Mouse (Mus musculus): ENCODE results near the gene Dnah11.

Gene Dnah11

DNA sequence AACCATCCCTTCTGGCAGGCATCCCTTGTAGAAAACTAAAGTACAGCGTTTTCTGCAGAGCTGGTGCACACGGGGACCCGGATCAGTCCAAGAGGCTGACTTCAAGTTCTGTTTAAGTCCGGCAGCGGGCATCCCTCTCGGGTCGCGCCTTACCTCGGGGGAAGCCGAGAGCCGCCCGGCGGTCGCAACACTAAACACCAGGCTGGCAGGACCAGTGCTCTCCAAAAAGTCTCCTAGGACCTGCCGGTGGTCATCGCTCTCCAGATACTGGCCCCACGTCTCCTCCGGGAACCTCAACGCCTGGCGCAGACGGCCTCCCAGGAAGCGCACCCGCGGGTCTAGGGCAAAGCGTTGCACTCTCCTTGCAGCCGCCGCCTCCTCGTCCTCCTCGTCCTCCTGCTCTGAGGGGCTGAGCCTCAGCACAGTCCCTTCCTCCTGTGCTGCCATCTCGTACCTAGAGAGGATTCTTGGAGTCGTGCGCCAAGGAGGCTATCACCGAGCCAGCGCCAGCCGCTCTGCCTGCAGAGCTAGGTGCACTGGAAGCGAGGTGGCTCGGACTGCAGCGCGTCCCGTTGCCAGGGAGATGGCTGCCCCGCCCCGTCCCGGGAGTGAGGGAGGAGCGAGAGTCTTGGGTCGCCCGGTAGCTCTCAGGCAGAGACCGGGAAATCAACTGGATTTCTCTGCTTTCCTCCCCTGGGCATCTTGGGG lies at the start of gene Dnah11:
Gene Dnah11 (minus strand): TSS at position 658 of the 708 bp plus-strand sequence.
- DNase-seq = peak; percentile 15 to 32

DNA sequence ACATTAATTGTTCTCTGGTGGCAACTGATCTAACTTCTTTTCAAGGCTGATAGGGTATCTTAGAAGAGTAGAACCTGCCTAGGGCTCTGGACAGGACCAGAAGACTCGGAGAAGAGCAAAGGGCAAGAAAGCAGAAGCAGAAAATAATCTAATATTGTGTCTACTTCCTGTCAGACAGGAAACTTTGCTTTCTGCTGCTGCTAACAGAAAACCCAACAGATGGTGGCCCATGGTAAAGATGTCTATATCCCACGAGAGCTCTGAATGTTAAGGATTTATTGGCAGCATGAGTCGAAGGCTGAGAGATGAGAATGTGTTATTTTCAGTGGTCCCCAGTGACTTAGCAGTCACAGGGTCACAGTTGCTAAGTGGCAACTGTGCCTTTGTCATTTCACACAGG lies 22.3 kb upstream of the Dnah11 start:
- DNase-seq = no peak

DNA sequence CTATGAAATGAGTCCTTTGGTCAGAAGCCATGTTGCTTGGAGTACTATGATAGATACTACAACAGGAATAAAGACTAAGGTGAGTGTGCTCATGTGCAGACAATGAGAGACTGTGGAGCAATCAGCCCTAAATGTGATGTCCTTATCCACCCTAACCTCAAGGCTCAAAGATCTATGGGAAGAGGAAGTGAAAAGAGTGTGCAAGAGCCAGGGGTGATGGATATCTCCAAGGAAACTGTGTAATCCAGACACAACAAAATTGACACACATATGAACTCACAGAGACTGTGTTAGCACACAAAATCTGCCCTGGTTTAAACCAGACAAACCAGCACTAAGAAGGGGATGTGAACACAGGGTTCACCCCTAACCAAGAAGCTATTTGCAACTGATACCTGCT lies 21.2 kb upstream of the Dnah11 start:
- no peak for DNase-seq

DNA sequence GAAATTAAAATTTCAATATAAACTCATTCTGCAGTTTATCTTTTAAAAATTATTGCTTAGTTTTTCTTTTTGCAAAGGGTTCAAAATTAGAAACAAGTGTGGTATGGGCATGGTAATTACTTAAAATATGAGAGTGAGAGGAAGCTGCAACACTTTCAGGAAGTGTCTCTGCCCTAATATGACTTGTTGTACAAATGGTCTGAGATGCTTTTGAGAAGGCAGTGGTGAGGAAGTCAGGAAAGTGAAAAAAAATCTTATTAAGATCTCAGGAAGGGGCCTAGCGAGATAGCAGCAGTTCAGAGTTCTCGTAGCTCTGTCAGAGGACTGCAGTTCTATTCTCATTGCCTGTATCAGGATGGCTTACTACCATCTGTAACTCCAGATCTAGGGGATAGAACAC lies 13.3 kb upstream of the Dnah11 start:
- DNase-seq = no peak

DNA sequence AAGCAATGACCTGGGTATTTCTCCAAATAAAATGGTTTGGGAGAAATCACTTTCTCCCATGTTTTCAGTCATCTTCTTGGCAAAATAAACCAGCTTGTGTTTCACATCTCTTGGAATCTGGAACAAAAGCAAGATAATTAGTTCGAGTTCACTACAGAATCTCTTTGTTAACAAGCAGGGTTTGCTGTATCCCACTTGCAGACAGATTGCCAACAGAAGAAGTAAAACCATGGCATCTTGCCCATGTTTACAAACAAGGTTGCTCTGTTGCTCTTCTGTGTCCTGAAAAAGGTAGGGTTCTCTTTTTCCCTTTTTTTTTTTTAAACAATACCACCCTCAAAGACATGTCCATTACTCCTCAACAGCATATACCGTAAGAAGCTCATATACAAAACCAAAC lies 2.3 kb downstream of the Dnah11 start:
- no peak for DNase-seq

DNA sequence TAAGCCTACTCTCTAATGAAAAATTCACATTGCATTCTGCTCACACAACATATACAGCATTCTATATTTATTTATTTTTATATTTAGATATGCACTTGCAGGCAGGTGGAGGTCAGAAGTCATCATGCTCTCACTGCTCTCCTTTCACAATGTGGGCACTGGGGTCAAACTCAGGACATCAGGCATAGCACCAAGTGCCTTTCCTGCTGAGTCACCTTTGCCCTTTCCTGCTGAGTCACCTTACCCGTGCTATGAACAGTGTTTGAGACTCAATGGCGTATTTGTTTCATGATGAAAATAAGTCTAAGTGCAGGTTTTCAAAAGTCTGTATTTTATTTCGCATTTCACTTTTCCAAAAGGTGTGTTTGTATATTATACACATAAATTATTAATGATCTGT lies 9.3 kb downstream of the Dnah11 start:
- DNase-seq = no peak

DNA sequence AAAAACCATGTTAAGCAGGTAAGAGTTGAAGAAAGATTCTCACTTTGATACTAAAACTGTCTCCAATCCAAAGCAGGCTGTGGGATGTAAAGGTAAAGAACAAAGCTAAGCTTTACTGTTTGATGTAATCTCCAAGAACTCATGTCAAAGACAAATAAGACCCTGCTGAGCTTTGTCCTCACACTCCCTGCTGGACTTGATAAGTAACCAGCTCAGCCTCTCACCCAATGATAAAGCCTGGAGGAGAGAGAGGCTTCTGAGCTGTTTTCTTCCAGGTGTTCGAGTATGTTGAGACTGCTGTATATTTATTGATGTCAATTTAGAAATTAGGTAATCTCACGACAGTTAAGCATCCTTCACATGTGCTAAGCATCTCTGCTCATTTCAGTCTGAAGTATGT lies 11.2 kb downstream of the Dnah11 start:
- DNase-seq = no peak

DNA sequence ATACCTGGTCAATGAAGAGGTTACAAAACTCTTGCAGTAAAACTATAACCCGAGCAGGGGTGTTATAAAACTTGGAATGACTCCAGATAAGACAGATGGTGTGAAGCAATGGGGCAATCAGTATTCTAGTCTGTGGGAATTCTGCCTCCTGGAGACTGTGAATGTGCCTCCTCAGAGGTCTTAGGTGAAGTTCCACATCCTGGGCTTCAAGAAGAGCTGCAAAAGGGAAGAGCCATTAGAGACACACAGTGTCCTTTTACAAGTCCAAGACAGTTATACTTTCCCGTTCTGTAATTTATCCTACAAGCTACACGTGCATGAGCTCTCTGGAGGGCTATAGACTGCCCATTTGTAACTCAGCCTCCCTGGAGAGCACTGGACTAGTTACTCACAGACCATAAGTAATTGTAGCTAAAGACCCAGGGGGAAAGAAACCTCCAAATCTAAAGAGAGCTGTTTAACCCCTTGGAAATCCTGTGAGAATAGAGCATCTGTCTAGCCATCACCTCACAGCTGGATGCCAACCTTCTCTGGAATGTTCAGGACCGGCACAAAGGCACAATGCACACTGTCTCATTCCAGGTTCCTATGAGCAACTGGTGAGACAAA lies 11.9 kb downstream of the Dnah11 start:
- no peak for DNase-seq

DNA sequence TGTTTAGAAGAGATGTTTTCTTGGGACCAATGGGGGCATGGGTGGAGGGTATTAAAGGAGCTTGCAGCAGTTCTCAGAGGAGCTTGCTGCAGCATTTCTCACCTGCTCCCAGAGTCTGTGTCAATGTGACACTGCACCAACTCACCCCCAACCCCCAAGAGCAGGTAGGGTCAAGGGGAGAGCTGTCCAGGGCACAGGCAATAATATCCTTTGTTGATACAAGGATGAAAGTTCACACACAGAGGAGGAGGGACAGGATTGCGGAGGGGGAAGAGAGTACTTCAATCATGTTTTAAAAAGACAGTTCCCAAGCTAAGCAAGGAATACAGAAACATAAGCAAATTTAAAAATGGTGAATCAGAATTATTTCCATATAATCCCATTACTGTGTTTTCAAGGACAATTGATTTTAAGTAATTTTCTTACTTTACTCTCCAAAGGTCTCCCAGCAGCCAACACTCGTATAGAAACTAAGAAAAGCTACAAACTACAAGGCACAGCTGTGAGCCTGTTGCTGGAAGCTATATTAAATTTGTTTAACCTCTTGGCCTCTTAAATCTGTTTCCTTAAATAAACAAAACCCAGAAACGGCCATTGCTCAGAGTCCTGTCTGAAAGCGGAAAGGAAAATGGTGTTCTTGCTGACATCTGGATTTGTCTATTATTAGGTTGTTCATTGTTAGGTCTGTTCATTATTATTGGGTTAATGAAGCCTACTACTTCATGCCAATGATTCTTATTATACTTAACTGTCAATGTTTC lies 12.5 kb downstream of the Dnah11 start:
- no peak for DNase-seq

DNA sequence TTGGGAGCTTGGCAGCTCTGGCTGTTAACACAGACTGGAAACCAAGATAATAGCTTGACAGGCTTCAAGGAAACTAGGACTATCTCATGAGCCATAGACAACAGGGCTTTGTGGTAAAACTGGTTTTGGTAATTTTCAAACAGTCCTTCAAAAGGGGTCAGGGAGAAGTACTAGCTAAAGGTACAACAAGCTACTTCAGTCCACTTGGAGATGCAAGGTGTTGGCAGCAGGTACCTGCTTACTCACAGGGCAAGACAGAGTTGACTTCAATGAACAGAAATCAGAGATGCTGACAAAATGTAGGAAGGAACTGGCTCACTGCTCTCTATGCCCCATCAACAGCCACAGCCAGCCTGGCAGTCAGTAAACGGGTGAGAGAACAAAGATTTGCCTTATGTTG lies 14.1 kb downstream of the Dnah11 start:
- no peak for DNase-seq

DNA sequence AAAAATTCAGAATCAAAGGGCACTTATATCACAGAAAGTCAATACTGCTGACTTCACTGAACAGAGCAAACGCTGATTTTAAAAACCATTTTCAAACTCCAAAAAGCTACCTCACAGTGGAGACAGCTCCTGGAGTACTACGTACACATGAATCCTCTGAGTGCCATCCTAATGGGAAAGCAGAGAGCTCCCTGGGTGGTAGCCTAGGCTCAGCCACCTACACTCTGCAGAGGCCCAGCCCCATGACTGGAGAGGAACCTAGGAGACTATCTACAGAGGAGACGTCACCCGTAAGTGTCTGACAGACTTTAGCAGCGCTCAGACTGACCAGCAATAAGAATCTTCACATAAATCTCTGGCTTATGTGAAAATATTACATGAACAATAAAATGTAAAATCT lies 21.1 kb downstream of the Dnah11 start:
- no peak for DNase-seq

DNA sequence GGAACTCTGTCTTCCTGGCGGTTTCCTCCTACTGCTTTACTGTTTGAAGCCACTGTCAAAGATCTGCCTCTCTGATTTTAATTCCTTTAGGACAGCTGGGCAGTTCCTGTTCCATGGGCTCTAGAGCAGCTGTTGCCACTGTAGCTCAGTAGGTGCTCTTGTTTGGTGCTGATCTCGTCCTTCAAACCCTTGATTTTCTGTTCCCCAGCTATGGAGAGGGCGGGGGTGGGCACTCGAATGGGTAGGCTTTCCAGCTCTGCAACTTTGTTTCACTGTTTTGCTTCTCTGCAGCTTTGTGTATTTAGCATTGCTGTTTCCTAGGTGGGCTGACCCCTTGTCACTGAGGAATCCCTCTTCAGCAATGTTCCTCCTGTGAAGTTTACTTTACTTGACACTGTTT lies 34.1 kb downstream of the Dnah11 start:
- DNase-seq = no peak

DNA sequence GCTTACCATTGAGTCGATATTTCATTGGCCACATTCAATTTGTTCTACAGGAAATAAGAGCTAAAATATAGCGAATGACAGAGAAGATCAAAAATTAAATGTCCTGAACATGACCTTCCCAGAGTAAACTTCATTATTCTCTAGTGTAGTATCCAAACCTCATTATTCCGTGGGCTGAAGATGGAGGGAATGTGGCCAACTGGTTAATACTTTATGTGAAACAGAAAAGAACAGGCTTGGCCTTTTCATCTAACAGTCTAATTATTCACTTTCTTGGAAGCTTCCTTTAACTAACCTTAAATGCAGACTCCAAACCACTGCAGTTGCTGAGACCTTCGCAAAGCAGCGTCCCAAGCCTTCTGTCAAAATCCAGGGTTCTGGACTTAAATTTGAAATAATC lies 41.9 kb downstream of the Dnah11 start:
- DNase-seq = no peak

DNA sequence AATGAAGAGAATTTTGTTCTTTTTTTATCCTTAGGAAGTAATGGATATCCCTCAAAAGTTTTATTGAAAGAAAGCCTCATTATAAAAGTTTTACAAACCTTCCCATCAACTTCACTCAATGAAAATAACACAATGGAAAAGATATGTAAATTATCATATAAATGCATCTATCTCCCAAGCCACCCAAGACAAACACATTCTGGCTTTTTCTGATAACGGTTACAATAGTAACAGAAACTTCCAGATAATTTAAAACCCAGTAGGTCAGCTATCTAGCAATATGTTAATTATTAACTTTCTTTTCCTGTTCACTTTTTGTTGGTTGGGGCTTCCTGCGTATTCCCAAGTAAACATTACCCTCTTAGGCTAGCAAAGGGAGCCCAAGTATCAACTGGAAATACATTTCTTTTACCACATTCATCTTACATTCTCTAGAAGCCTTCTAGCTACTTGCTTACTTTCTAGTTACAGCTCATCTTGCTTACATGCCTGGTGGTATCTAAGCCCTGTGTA lies 51.3 kb downstream of the Dnah11 start:
- no peak for DNase-seq

DNA sequence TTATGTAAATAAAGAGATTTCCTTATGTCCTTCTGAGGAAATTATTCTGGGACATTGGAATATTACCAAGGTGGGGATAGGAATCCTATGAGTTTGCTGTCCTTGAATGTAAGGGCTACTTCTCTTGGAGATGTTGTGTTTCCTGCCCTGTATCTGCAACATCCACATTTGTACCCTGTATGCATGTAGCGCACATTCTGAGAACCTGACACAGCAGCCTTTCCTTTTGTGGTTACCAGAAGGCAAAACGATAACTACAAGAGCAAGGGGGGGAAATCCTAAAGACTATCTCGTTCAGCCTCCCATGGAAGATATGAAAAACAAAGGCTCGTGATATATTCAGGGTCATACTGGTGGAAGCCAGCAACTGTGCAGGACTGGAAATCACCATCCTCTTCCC lies 70.7 kb downstream of the Dnah11 start:
- no peak for DNase-seq

DNA sequence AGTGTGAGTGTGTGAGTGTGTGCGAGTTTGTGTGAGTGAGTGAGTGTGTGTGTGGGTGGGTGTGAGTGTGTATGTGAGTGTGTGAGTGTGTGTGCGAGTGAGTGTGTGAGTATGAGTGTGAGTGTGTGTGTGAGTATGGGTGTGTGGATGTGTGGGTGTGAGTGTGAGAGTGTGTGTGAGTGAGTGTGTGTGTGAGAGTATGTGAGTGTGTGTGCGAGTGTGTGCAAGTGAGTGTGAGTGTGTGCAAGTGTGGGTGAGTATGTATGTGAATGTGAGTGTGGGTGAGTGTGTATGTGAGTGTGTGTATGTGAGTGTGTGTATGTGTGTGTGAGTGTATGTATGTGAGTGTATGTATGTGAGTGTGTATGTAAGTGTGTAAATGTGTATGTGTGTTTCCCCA lies 79.2 kb downstream of the Dnah11 start:
- no peak for DNase-seq

DNA sequence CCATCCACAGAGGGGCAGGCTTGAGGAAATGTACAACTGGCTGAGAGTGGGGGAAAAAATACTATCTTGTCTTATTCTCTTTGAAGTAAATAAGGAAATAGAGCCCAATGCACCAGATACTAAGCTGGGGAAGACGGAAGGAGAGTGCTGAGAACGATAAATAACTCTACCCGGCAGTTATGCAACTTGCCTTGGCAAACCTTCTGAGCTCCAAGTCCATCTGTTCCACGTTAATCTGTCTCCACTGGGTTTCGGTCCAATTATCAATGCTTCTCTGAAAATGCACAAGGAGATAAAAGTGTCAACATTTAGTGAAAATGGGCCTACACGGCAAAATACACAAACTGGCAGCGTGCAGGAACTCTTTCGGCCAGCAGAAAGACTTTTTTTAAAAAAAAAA lies 86.2 kb downstream of the Dnah11 start:
- no peak for DNase-seq

DNA sequence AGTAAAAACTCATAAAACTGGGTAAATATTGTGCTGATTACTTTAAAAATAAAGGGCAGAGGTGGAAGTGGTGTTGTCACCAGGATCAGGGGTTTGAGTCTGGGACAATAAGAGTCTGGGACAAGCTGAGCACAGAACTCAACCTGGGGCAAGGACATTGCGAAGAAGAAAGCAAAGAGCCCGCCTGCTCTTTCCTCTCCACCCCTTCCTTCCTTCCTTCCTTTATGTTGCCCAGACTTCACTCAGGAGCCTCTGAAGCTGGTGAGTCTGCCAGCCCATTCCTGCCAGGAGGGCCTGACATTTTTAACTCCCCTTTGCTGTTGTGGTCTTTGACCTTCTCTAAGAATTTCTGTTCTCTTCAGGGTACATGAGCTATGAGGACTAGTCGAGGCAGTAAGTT lies 86.9 kb downstream of the Dnah11 start:
- no peak for DNase-seq

DNA sequence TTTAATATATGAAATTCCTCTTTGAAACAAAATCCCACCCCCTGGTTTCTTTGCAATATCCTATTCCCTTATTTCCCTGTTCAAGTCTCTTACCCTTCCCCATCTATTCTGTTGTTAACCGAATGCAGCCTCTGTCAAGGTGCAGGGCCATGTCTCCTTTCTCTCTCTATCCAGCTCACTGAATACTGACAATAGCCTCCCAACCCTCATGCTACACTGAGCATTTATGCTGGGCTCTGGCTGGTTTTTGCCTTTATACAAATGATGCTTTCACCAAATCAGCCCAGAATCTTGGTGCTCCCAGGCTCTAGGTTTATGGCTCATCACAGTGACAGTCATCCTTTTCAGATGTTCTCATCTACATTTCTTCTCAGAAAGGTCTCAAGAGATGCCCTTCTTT lies 91.1 kb downstream of the Dnah11 start:
- DNase-seq = no peak

DNA sequence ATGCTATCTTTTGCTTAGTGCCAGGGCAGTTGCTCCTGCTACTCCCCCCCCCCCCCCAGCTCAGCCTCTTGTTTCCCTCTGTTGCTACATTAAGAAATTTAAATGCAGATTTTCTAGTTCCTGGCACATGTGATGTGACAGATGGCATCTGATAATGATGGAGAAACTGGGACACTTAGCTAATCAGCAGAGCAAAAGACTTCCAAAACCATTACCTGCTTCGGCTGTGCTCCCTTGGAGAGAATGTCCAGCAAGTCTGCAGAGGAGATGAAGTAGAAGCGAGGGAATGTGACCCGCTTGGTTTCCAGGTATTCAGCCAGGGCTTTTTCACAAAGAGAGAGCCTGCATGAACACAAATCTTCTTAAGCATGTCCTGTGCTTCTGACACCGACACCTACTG lies 94.3 kb downstream of the Dnah11 start:
- no peak for DNase-seq

DNA sequence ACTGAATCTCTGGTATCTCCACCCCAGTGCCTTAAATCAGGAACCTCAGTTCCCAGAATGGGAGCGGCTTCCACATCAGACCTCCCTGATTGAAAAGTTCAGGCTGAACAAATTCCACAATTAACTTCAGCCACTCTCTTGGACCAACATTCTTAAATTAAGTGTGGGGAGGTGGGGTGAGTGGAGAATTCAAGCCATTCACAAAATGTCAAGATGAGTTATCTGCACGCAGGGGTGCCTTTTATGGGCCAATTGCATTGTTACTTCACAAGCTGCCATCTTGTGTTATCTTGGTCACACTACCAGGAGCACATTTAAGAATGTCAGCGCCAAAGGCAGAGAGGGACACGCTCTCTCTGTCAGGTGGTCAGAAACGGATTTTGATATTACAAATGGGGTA lies 99.1 kb downstream of the Dnah11 start:
- DNase-seq = no peak

DNA sequence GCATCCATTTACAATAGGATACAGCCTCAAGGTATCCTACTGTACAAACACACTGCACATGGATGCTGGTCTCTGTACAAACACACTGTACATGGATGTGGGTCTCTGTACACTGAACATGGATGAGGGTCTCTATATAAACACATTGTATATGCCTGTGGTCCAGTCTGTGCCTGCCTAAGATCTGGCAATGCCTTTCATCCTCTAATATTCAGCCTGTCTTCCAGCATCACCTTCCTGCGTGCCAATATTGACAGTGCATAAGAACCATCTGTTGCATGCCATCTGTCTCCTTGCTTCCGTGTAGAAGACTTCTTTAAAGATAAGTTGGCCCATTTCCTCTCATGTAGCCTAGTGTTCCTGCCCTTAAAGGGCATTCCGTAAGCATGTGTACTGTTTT lies 100.6 kb downstream of the Dnah11 start:
- DNase-seq = no peak

DNA sequence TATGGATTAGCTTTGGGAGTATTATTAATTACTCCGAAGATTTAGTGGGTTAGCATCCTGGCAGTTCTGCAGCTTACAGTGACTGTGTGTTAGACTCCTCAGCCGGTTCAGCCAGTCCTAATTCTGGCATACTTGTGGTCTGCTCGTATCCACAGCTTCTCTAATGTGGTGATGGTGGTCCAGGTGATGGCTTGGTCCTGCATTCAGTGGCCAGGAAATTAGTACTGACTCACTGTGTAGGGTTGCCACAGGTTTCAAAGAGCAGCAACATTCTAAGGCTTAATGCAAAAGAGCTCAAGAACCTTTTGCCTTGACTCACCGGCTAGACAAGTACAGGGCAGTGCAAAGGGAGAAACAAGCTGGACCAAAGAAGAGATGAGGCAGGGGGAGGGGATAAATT lies 103.9 kb downstream of the Dnah11 start:
- DNase-seq = no peak

DNA sequence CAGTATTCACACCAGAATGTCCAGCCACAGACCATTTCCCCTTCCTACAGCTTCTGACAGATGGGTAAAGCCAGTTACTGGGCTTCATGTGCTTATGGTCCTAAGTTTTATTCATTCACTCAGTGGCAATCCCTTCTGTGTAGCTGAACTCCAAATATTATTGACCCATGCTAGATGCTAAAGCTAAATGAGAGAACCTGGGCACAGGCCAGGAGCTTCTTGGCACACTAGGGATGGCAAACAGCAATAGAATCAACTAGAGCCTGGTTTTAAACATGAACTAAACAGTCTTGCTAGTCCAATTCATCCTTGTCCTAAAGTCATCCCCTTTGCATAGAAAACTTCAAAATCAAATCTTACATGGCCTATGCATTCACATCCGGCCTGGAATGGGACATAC lies 113.6 kb downstream of the Dnah11 start:
- DNase-seq = no peak
